Mouse (Mus musculus) forebrain, embryonic 15.5 days (tissue): ENCODE measurements around the gene Mthfd1. TPM values are rescaled to one million over a fixed set of nuclear protein-coding genes. Genes with fewer than 3 reads are reported as not detected.

Experiments used
- ATAC-seq: fragments of 200-750 bp; cut with Nextera tagmentation; replicated peaks from 2 replicates; pipeline ENCODE4 v1.8.0; 2017; ENCODE audit warnings: mild to moderate bottlenecking, moderate TSS enrichment, moderate library complexity
- H3K27ac ChIP-seq: fragments of 300-500 bp; sonication (generic); replicated peaks from 2 replicates; pipeline ENCODE4 v1.5.1; 2015; ENCODE audit warnings: mild to moderate bottlenecking, inconsistent platforms
- H3K27me3 ChIP-seq: fragments of 300-500 bp; sonication (generic); 2 replicates; pipeline ENCODE4 v1.6.1; 2015; ENCODE audit warnings: inconsistent platforms
- H3K36me3 ChIP-seq: fragments of 300-500 bp; sonication (generic); 2 replicates; pipeline ENCODE4 v1.6.1; 2015; ENCODE audit warnings: mild to moderate bottlenecking, inconsistent platforms
- H3K4me1 ChIP-seq: fragments of 300-500 bp; sonication (generic); 2 replicates; pipeline ENCODE4 v1.6.1; 2015; ENCODE audit warnings: inconsistent platforms
- H3K4me2 ChIP-seq: fragments of 300-500 bp; sonication (generic); replicated peaks from 2 replicates; pipeline ENCODE4 v1.6.1; 2015; ENCODE audit warnings: mild to moderate bottlenecking, inconsistent platforms
- H3K4me3 ChIP-seq: fragments of 300-500 bp; sonication (generic); 2 replicates; pipeline ENCODE4 v1.5.1; 2015; ENCODE audit warnings: mild to moderate bottlenecking, inconsistent platforms
- H3K9ac ChIP-seq: fragments of 300-500 bp; sonication (generic); replicated peaks from 2 replicates; pipeline ENCODE4 v1.6.1; 2015; ENCODE audit warnings: mild to moderate bottlenecking, inconsistent platforms
- H3K9me3 ChIP-seq: fragments of 300-500 bp; sonication (generic); 2 replicates; pipeline ENCODE4 v1.6.1; 2016; ENCODE audit warnings: inconsistent platforms
- WGBS: fragments of 180-500 bp; shearing (Covaris S2); methylation state at CpG from one replicate; pipeline ENCODE4 v1.1.7; 2015; ENCODE audit warnings: mixed read lengths; 5-methylcytosine and 5-hydroxymethylcytosine counted together
- polyA plus RNA-seq: library from polyadenylated mRNA; unstranded; fragments of >200 nt; fragmentation: Nextera tagmentation; extraction: Ambion mirVana; gene quantifications from 2 replicates; pipeline ENCODE4 v1.2.1, GENCODE M21; 2015

Mthfd1 gene
- polyA plus RNA-seq, 1 experiment from 2014 or later, result 45.2 TPM

DNA sequence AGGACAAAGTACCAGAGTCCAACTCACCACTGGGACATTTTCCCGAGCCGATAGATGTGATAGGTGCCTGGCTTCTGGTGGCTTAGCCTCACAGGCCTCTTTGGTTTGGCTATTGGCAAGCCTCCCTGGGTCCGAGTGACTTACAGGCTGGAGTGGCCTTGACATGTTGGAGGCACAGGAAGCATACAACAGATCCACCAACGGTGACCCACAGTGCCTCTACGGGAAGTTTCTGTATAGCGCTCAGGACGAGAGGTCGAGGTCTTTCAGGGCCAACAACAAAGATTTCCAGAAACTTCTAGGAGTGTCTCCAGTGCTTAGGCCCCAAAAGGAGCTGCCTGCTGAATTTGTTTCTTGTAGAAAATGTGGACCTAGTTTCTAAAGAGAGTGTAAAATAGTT, 10.1 kb upstream of the Mthfd1 start:
- Histone ChIP-seq H3K4me2 (no peak overlapping the region), H3K9me3 (no peaks in the 10 kb centered on the region), H3K9ac (no peak overlapping the region), H3K36me3 (no peaks in the 10 kb centered on the region), H3K27ac (no peak overlapping the region), H3K4me1 (no peaks in the 10 kb centered on the region), H3K27me3 (no peaks in the 10 kb centered on the region), H3K4me3 (no peak overlapping the region)
- 90% methylated on average over 8 of the region's 8 CpGs for WGBS
- no peak for ATAC-seq

DNA sequence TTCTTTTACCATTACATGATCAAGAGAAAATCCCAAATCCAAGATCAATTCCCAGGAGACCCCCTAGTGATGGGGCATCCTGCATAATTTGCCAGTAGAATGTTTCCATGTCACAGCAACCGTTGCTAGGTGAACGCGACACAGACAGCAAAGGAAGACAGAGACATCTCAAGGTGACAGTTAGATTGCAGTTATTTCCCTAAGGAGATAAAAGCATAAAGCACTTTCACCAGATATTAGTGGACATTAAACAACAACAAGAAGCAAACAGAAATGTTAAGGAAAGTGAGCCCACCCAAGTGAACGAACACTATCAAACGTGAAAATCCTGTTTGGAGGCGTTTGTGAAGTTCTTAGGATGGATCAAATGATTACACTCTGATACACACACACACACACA, 8.5 kb upstream of the Mthfd1 start, which contains the start of gene Tex21:
Tex21 (minus strand) TSS at position 101 of the 400 bp plus-strand sequence.
- 79% methylated on average over 6 of the region's 6 CpGs for WGBS
- Histone ChIP-seq H3K27me3 (no peaks in the 10 kb centered on the region), H3K9me3 (no peaks in the 10 kb centered on the region), H3K4me3 (no peak within 1 kb of the TSS), H3K36me3 (no peaks in the 10 kb centered on the region), H3K9ac (no peak within 1 kb of the TSS), H3K27ac (no peak within 1 kb of the TSS), H3K4me1 (no peaks in the 10 kb centered on the region), H3K4me2 (no peak within 1 kb of the TSS)
- ATAC-seq, result no peak

DNA sequence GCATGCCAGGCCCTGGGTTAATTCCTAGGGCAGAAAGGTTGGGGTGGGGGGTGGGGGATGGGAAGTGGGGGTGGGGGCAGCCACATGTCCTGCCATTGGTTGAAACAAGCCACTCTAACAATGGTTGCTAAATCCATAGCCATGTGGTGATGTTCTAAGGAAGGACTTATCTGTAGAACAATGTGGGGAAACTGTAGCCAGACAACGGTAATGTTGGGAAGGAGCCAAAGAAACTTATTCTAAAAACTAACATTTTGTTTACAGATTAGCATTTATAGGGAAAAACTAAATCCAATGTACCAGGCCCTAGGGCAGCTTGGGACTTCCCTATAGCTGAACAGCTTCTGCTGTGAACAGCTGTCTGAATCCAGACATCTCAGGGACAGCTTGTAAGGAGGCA, 2.0 kb upstream of the Mthfd1 start:
- 83% methylated on average over 1 of the region's 1 CpGs for WGBS
- H3K4me3 ChIP-seq, result no peak overlapping the region
- no peak for ATAC-seq

DNA sequence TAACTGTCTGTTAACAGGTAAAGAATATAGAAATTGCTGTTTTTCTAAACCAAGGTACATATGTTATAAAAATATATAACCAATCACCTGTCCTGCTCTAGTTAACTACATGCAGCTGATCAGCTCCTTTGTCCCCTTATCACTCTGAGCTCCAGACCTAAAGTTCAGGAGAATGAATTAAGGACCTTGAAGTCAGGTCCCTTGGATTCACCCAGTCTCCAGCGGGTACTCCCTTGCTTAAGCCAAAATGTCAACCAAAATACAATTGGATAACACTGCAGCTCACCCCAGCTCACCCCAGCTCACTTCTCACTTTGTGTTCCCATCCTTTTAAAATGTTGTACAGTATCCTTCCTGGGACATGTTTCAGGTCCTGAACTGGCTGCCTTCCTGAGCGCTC, 1.5 kb upstream of the Mthfd1 start:
- WGBS, result 76% methylated on average over 2 of the region's 2 CpGs
- H3K27me3 ChIP-seq, result no peaks in the 10 kb centered on the region
- no peak for ATAC-seq

More for the DNA sequence above, 2.0 kb upstream of the Mthfd1 start:
- no peaks in the 10 kb centered on the region for H3K36me3 ChIP-seq
- no peak overlapping the region for H3K4me2 ChIP-seq
- H3K9ac ChIP-seq, result no peak overlapping the region
- H3K9me3 ChIP-seq, result no peaks in the 10 kb centered on the region
- H3K27ac ChIP-seq, result no peak overlapping the region
- peaks cover 18% of the 10 kb centered on the region for H3K4me1 ChIP-seq
- H3K27me3 ChIP-seq, result no peaks in the 10 kb centered on the region

DNA sequence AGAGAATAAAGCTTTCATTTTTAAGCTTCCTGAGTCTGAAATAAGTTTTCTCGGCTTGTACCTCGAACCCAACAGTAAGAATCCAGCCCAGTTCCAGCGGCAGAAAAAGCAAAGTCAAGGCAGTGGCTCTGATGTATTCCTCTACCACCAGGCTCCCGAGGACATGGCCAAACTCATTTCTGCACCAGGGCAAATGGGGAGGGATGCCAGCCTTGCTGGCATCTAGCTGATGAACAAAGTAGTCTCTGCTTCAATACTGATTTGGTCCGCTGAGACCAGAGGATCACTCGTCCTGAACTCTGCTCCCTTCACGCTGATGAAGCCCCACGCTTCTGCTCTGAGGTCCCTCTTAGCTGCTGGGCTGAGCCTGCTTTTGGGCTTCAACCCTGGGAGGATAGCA, 1.1 kb upstream of the Mthfd1 start:
- H3K9me3 ChIP-seq, result no peaks in the 10 kb centered on the region

More for the DNA sequence above, 1.5 kb upstream of the Mthfd1 start:
- Histone ChIP-seq H3K36me3 (no peaks in the 10 kb centered on the region), H3K27ac (no peak overlapping the region), H3K4me3 (no peak overlapping the region), H3K9ac (no peak overlapping the region), H3K4me1 (peaks cover 18% of the 10 kb centered on the region), H3K9me3 (no peaks in the 10 kb centered on the region), H3K4me2 (no peak overlapping the region)

DNA sequence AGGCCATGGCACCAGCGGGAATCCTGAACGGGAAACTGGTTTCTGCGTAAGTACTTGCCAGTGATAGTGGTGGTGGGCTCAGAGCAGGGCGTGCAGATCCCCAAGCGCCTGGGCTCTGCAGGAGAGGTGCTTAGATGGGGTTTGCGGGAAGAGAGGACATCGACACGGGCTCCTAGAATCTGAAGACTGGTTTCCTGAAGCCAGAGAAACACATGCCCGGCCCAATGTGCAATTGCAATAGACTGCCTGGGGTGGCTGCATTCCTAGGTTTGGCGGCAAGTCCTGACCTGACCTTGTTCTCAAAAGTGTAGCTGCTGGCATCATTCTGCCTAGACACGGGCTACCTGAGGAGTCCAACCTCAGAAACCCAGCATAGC, 389 bp downstream of the Mthfd1 start:
- Histone ChIP-seq H3K9me3 (no peaks in the 10 kb centered on the region), H3K27ac (peak overlapping the region; percentile 74), H3K4me3 (peak overlapping the region; percentile 72), H3K4me1 (peaks cover 18% of the 10 kb centered on the region), H3K4me2 (peak overlapping the region; percentile 82), H3K27me3 (no peaks in the 10 kb centered on the region), H3K36me3 (no peaks in the 10 kb centered on the region), H3K9ac (peak overlapping the region; percentile 72)
- under 1% methylated on average over 11 of the region's 11 CpGs for WGBS
- ATAC-seq, result no peak

More for the DNA sequence above, 1.1 kb upstream of the Mthfd1 start:
- Histone ChIP-seq H3K4me1 (peaks cover 18% of the 10 kb centered on the region), H3K36me3 (no peaks in the 10 kb centered on the region), H3K4me3 (no peak overlapping the region), H3K27ac (no peak overlapping the region), H3K9ac (no peak overlapping the region), H3K27me3 (no peaks in the 10 kb centered on the region), H3K4me2 (no peak overlapping the region)
- no peak for ATAC-seq
- WGBS, result 86% methylated on average over 8 of the region's 8 CpGs

DNA sequence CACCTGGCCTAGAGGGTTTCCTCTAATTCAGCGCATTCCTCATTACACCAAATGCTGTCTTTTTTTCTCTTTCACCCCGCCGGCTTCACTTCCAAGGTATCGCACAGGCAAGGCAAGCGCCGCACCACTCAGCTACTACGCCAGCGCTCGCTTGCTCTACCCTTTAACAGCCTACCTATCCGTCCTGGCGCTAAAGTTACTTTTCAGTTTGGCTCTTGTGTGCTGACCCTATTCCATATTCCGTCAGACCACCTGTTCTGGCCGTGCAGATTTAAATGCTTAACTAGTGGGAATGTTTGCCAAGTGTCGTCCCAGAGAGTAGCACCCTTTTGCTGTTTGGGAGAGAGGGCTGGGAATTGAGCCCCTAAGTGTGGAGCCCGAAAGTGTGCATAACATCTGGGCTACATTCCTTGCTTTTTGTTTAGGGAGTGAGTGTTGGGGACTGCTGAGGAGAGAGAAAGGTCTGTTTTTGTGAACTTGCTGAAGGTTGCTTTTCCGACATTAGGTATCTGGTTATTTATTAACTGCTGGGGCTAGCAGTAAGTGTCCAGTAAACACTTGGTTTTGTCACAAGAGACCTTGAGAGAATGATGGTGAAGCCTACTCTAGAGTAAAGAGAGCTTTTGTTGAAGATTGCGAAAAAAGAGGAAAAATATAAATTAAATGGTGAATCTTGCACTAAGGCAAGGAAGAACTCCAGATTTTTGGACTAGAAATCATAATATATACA, 1.2 kb downstream of the Mthfd1 start:
- H3K4me1 ChIP-seq, result peaks cover 18% of the 10 kb centered on the region
- 6% methylated on average over 17 of the region's 17 CpGs for WGBS

DNA sequence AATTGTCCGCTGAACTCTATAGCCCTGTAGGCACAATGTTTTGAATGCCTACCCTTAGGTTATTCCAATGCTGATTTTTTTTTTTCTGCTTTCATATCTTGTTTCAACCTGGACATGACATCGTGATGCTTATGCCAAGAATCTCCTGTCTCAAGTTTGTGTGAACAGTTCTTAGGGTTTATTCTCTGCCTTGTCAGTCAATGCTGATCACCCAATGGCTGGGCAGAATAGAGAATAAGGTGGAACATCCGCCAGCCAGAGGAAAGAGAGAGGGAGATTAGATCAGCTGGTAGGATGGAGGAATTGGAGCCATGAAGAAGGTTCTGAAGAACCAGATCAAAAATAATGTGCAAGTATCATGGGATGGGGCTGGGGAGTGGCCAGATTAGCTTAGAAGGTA, 5.6 kb downstream of the Mthfd1 start:
- Histone ChIP-seq H3K4me1 (peaks cover 28% of the 10 kb centered on the region), H3K27ac (no peak overlapping the region), H3K9me3 (no peaks in the 10 kb centered on the region), H3K9ac (no peak overlapping the region), H3K4me2 (no peak overlapping the region), H3K4me3 (no peak overlapping the region), H3K27me3 (no peaks in the 10 kb centered on the region), H3K36me3 (no peaks in the 10 kb centered on the region)
- no peak for ATAC-seq
- WGBS, result 89% methylated on average over 3 of the region's 3 CpGs

More for the DNA sequence above, 1.2 kb downstream of the Mthfd1 start:
- Histone ChIP-seq H3K9me3 (no peaks in the 10 kb centered on the region), H3K4me2 (peak overlapping the region; percentile 82), H3K27ac (no peak overlapping the region), H3K36me3 (no peaks in the 10 kb centered on the region), H3K27me3 (no peaks in the 10 kb centered on the region), H3K9ac (peak overlapping the region; percentile 72), H3K4me3 (peak overlapping the region; percentile 72)
- ATAC-seq, result no peak

DNA sequence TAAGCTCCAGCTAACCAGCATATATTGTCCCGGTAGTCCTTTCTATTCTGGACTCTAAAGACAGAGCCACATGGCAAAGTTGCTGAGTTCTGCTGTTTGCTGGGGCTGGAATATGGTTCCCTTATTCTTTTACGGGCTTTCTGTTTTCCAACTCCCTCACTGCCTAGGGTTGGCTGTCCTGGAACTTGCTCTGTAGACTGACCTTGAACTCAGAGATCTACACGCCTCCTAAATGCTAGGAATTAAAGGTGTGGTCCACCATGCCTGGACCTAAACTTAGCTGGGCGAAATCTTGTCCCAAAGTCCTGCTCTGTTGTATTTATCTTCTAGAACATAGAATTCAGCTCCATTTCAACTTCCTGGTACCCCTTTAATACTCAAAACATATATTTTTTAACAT, 6.5 kb downstream of the Mthfd1 start:
- Histone ChIP-seq H3K9ac (no peak overlapping the region), H3K4me3 (no peak overlapping the region), H3K27ac (no peak overlapping the region), H3K27me3 (no peaks in the 10 kb centered on the region), H3K36me3 (no peaks in the 10 kb centered on the region), H3K4me2 (no peak overlapping the region), H3K9me3 (no peaks in the 10 kb centered on the region), H3K4me1 (peaks cover 19% of the 10 kb centered on the region)
- 89% methylated on average over 4 of the region's 4 CpGs for WGBS
- no peak for ATAC-seq

DNA sequence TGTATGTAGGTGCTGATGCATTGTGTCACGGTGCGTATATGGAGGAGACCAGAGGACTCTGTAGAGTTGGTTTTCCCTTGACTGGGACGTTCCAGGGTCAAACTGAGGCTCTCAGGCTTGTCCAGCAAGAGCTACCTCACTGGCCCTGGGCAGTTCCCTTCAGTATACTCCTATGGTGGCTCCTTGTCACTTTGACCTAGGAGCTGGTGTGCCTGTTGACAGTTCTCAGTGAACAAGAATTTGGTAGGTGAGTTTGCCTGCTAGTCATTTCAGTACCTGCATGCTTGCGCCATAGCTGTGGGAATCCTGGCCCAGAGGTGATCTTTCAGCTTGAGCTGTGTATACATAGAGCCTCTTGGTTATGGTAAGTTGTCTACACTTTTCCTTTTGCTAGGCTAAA, 7.8 kb downstream of the Mthfd1 start:
- no peaks in the 10 kb centered on the region for H3K27me3 ChIP-seq
- no peak overlapping the region for H3K27ac ChIP-seq
- H3K4me1 ChIP-seq, result peaks cover 15% of the 10 kb centered on the region
- ATAC-seq, result no peak
- no peak overlapping the region for H3K4me3 ChIP-seq
- no peak overlapping the region for H3K9ac ChIP-seq
- no peak overlapping the region for H3K4me2 ChIP-seq
- no peaks in the 10 kb centered on the region for H3K36me3 ChIP-seq
- WGBS, result 96% methylated on average over 4 of the region's 4 CpGs
- H3K9me3 ChIP-seq, result no peaks in the 10 kb centered on the region

DNA sequence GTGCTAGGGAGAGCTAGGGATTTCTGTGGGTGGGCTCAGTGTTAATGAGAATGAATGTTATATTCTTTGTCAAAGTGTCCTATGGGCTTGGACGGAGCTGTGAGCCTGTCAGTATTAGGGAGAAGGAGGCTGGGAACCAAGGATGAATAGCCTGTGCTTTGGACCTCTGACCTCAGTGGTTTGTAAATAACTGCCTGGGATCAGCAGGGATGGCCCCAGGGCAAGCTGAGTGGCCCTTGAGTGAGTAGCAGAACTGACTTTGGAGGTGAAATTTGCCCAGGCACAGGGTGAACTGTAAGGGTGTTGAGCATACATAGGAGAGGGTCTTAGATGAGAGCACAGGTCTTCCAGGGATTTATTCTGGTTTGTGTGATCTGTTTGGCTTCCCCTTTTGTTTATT, 8.8 kb downstream of the Mthfd1 start:
- H3K27ac ChIP-seq, result peak overlapping the region; percentile 53
- WGBS, result 42% methylated on average over 1 of the region's 1 CpGs
- no peak for ATAC-seq

DNA sequence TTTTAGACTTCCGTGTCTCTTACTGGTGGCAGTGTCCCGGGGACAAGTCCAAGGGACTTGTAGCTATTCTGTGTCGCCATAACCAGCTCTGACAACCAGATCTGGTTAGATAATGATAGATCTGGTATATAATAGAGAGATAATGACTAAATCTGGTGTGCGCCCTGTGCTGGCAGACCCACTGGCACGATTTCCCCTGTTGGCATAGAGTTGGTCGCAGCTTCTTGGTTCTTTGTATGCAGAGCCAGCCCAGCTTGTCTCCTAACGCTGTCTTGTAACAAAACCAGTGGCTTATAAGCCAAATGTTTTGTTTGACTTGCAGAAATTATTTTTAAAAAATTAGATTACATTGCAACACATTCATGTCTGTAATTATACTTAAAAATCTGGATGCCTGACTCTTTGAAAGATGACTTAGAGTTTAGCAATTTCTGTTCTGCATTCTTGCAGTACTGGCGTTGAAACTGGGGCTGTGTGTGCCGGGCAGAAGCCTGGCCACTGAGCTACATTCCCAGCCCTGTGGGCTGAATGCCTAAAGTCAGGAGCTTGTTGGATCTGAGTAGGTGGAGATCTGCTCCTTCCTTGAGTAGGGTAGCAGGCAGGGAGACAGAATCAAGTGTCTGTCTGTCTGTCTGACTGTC, 9.3 kb downstream of the Mthfd1 start:
- H3K4me1 ChIP-seq, result peaks cover 15% of the 10 kb centered on the region
- no peak overlapping the region for H3K4me3 ChIP-seq
- no peaks in the 10 kb centered on the region for H3K27me3 ChIP-seq
- no peaks in the 10 kb centered on the region for H3K36me3 ChIP-seq
- H3K9me3 ChIP-seq, result no peaks in the 10 kb centered on the region
- H3K9ac ChIP-seq, result no peak overlapping the region
- H3K4me2 ChIP-seq, result 0 out of 2 replicates have a peak overlapping the region, but pooled peaks have one; percentile 2
- peak; percentile 70 for ATAC-seq
- H3K27ac ChIP-seq, result peak overlapping the region; percentile 53
- 58% methylated on average over 9 of the region's 9 CpGs for WGBS

More for the DNA sequence above, 8.8 kb downstream of the Mthfd1 start:
- Histone ChIP-seq H3K4me1 (peaks cover 15% of the 10 kb centered on the region), H3K27me3 (no peaks in the 10 kb centered on the region), H3K4me3 (no peak overlapping the region), H3K4me2 (no peak overlapping the region), H3K9ac (no peak overlapping the region), H3K9me3 (no peaks in the 10 kb centered on the region), H3K36me3 (no peaks in the 10 kb centered on the region)
